Mouse (Mus musculus): ENCODE measurements at regions not wholly inside any gene's neighbourhood (a gene's known extent, or its start where the extent isn't known, plus 50 kb on each side); places are given as distances from the start of the nearest gene placed in this dataset.
"Not testable (repeated sequence)": the region's sequence is repeated elsewhere in the genome, so short reads cannot be mapped to it uniquely, and the experiment has no call there.

DNA sequence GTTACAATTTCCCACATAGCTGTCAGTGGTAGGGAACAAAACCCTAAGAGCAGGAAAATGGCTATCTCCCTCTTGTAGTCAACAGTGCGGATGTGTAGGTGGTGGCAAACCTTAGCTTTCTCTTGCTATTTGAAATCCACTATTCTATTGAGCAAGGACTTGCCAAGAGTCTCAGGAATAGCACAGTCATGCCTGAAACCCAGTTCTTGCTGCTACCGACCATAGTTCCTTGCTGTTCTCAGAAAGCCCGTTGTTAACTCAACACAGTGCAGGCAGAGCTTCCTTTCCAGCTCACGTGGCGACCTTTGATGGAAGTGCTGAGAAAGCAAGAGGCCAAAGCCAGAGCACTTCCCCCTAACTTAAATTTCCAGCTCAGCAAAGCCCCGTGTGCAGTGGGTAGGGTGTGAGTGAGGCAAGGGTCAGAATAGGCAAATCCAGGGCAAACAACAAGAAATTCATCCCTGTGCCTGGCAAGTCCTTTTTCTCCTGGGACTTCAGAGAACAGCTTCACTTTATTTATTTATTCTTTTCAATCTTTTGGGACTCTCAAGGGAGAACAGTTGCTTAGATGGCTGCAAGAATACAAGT, 131.9 kb downstream of the Snx18 start:
- intact Hi-C loops (cut with DNase I) = no loop called here
- no peak for DNase-seq

DNA sequence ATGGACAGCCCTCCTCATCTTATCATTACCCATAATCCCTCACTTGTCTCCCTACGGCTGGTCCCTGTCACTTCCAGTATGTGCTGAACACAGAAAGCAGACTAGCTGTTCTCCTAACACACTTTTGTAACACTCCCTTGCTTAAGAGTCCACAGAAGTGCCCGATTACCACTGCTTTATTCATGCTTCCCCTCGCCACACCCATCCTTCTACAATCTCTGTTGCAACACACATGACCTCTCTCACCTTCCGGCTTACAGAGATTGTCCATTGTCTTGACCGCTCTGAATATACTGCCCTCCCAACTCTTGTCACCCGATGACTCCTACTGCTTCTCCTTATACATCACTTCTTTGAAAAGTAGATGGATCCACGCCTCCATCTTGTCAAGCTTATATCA, 132.9 kb downstream of the Snx18 start:
- intact Hi-C loops (cut with DNase I) = no loop called here
- no peak for DNase-seq

DNA sequence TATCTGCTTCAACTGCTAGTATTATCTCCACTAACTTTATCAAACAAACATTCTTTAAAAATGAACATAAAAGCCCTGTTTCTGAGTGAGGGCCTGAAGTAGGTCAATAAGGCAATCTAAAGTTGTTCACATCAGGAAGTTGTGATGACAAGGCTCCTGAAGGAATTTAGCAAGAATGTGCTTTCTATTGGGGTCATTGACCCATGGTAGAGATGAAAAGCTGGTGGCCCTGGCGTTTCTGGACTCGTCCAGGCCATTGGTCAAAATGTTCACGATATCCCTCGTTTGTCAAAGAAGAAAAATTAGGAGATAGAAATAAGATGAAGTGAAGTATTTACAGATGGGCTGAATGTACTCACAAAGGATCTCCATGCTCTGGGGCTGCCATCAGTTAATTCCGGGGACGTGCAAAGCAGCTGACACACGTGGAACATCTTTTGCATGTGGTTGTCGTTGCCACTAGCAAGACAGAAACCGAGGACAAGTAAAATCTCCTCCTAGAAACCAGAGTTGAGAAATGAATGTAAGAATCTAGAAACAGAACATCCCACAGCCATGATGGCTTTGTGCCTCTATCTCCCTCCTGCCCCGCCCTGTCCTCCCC, 134.1 kb downstream of the Snx18 start:
- no peak for DNase-seq
- intact Hi-C loops (cut with DNase I) = no loop called here

DNA sequence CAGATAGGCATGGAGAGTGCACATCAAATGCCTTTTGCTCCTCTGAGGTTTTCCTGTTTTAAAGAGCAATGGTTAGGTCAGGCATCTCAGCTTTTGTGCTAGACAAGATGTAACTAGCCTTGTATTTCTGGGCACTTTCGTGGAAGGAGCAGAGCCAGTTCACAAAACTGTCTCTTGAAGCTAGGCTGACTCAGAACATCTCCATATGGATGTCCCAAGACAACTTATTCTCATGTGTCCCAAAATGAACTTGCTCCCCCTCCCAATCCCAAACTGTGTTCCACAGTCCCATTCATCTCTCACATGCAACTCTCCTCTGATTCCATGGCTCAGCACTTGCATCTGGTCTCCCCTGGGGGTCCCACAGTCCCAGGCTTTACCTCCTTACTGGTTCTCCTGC, 135.5 kb downstream of the Snx18 start:
- DNase-seq = no peak
- intact Hi-C loops (cut with DNase I) = no loop called here

DNA sequence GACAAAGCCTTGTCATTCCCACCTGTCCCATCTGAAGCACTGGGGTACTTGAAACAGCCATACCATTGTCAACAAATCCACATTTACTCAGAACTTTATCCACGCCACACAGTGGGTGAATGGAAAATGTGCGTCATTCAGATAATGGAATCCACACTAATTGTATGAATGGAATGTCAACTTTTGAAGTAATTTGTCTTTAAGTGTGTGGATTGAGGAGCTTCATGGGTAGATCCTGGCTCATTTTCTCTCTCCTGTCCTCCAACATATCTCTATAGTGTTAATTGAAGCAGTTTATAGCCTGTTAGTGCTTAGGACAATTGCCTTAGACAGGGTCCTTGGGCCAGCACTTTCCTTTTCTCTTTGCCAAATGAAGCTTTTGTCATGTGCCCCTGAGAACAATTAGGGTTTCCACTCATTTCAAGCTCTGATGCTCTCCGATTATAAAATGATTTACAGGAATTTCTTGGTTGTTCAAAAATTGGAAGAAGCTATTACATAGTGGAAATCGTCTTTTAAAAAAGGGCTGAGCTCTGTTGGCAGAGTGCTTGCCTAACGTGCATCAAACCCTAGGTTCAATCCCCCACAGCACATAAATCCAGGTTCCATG, 140.4 kb downstream of the Snx18 start:
- DNase-seq = no peak
- intact Hi-C loops (cut with DNase I) = no loop called here

DNA sequence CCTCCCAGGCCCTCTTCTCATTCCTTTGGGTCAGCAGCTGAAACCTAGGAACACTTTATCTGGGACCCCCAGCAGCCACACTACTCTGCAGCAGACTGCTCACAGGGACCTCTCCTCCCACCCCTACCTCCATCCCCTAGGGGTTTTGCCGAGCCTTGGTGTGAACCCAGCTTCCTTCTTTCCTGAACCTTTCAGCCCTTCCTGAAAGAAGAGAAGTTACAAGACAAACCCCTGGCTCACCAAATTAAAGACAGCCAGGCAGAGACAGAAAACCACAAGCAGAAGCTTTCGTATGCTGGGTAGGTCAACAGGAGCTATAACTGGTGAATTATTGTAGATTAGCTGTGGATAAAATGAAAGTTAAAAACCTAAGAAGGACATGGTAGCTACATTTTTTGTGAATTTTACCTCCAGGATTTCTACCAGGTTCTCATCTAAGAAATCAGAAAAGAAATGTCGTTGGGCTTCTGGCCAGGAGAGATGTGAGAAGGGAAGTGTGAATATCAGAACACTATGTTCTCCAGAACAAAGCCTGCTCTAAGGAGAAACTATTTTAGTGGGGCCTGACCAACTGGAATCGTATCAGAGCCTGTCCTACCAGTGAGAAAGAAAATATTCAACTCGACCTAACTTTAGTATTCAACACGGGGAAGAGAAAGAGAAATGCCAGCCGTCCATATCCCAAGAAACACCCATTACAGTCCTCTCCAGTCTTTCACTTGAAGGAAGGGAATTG, 147.4 kb downstream of the Snx18 start:
- no peak for DNase-seq
- intact Hi-C loops (cut with DNase I) = no loop called here

DNA sequence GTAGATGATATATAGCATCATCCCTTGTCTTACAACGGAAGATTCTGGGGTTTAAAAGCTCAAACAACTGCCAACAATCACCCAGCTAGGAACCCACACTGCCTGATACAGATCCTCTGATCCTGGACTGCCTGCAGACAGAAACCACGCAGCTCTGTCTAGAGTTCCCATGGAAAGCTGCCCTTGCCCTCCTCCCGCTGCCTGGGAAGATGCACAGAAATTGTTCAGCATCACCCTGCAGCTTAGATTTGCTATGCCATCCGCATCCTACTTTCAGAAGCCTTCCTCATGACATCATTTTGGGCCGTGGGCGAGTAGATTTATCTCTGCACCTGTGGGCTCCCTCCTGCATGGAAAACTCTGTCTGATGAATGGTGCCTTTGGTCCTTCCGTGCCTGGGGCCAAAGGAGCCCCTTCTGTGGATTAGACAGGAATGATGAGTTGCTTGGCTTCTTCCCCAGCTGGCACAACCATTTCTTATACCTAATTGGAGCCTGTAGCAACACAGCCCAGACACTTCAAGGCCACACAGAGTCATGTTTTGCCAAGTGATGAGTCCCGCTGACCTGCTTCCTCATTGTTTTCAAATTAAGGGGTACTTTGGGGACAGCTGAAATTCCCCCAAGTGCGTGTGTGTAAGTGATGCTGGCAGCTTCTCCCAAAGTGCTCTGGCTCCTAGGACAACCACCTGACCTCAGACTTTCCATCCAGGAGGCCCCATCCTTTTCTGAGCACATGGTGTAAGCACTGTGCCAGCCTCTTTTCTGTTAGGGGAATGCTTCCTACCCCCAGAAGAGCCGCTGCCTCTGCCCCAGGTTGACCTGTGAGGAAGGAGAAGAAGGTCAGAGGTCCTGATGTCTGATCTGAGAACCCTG, 153.9 kb downstream of the Snx18 start:
- intact Hi-C loops (cut with DNase I) = no loop called here
- DNase-seq = no peak

DNA sequence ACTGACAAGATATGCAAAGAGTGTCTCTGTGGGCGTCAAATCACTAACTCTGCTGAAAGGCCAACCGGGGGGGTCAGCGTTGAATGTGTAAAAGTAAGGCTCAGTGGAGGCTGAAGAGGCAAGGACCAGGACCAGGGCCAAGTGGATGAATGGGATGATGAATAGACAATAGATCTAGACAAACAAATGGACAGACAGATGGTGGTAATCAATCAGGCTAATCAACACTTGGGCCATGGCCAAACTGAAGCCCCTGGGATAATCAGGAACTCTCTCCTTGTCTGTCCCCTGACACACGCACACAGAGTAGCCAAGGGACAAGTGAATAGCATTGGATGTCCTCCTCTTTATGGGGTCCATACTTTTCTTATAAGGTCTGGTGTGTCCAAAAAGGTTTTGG, 154.9 kb downstream of the Snx18 start:
- no peak for DNase-seq
- intact Hi-C loops (cut with DNase I) = no loop called here

DNA sequence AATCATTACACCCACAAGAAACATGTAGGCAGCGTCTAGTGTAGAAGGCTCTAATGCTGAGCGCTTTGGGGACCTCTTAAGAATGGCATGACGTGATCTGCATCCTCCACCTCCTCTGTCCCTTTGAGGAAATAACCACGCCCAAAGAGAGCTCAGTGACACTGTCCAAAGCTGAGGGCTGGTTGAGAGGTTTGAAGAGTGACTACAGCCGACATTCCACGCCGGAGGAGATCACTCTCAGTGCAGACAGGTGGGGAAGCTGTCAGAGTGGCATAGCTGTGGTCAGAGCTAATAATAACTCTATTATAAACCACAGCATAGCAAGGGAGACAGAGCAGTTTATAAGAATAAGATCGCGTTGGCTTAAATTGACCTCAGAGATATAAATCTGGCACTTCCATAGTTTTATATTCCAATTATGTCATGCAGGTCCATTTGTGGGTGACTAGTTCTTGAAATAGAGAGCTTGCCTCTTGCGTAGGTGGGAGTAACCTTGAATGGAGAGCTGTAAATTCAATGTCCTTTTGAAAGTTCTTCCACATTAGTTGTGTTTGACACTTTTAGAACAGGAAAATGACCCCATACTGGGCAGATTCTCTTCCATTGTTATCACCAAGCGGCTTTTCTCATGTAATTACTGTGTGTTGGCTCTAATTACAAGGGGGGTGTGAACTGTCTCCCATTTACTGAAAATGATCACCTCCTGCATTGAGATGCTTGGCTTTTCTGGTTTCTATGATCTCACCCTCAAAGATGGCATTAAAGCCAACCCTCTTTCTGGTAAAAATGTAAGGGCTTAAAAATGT, 161.7 kb downstream of the BC067074 start:
- intact Hi-C loops (cut with DNase I) = no loop called here
- DNase-seq = no peak

DNA sequence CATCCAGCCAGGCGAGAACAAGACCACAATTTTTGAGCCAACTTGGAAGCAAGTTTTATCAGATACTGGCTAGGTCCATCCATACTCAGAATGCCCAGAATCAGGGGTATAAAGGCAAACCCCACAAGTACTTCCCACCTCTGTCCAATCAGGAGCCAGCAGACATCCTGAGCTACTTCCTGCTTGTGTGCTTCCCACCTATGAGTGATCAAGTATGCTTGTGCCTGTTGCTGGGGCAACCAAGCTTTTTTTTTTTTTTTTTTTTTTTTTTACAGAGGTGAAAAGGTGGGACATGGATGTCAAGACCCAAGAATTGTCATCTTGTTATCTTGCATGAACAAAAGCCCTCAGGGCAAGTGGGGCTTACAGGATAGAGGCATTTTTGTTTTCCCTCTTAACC, 155.4 kb downstream of the BC067074 start:
- intact Hi-C loops (cut with DNase I) = no loop called here
- DNase-seq = no peak

DNA sequence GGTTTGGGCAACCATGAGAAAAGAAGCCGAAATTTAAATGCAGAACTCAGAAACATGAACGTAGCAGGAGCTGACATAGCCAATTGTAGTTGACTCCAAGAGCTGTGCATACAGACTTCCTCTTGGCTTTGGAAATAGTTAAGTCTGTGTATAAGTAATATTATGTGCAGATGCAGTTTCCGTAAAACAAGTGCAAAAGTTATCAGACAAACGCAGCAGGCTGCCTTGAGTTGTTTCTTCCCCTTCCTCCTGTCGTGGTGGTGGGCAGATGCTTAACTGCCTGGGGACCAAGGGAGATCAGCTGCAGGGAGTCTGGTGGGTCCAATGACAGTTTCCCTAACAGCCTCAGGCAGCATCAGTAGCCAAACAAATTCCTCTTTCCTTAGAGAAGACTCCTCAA, 153.3 kb downstream of the BC067074 start:
- intact Hi-C loops (cut with DNase I) = no loop called here
- DNase-seq = no peak

DNA sequence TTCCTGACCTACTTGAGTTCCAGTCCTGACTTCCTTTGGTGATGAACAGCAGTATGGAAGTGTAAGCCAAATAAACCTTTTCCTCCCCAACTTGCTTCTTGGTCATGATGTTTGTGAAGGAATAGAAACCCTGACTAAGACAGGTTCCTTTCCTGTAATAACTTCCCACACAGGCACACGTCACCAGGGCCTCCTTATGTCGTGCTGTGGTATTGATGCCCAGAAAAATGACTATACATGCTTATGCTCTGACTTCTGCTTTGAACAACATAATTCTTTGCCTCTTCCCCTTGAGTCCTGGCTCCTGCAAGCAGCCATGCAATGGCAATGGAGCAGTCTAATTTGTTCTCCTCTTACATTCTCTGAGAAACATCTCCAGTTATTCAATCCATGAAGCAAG, 151.5 kb downstream of the BC067074 start:
- DNase-seq; intact Hi-C loops (cut with DNase I): not testable (repeated sequence)

DNA sequence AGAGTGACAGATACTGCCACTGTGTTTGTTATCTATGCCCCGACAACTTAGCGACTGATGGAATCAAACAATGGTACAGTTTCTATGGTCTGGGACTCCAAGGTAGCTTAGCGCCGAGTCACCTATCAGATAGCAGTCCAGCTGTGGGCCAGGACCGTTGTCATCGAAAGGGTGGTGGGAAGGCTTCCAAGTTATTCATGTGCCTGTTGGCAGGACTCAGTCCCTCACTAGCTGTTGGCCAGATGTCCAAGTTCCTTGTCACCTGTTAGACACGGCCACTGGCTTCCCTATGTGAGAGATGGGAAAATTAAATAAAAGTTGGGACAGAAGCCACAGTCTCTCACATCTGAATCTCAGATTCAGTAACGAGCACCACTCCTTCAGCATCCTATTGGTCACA, 150.1 kb downstream of the BC067074 start:
- DNase-seq = no peak
- intact Hi-C loops (cut with DNase I) = no loop called here

DNA sequence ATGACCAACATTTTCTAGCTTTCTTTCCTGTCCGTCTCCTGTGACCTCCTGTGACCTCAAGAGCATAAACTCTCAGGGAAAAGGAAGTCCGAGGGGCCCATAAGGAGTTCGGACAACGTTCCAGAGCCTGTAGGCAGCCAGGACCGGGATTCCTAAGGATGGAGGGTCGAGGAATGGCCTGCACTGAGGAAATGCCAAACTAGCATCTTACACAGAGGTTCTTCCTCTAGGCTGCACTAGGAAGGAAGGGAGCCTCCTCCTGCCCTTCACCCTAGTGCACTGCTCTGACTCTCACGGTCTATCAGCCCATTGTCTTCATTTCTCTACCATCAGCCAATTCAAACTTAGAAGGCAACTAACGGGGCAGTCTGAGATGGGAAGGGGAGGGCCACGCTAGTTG, 149.2 kb downstream of the BC067074 start:
- intact Hi-C loops (cut with DNase I) = no loop called here
- DNase-seq = no peak

DNA sequence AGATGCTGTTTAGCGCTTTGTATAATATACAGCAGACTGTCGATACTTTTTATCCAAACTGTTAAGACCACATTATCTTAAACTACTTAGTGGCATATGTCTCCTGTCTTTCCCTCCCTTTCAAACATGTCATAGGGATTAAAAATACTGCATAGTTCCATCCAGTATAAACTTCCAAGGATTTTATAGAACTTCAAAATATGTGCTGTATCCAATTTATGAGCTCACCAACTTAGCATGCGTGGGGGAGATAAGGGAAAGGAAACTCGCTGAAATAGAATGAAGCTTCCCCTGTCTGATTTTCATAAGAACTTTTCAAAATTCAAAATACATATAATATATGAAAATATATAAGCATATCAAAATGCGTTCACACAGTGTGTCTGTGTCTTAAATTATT, 147.2 kb downstream of the BC067074 start:
- intact Hi-C loops (cut with DNase I) = no loop called here
- no peak for DNase-seq

DNA sequence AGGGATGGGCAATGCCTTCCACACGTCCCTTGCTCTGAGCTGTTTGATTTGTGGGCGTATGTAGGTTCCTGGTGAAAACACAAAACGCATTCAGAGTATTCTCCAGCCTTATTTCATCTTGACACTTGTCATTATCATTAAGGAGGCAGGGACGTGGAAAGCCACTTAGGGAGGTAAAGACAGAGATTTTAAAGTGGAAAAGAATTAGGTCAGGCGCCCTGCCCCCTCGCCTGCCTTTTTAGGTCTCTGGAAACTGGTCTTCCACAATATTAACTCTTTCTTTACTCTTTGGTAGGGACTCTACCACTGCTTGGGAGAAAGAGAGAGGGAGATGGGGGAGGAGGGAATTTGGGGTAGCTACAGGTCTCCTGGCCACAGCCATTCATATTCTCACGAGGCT, 146.6 kb downstream of the BC067074 start:
- intact Hi-C loops (cut with DNase I) = no loop called here
- no peak for DNase-seq

DNA sequence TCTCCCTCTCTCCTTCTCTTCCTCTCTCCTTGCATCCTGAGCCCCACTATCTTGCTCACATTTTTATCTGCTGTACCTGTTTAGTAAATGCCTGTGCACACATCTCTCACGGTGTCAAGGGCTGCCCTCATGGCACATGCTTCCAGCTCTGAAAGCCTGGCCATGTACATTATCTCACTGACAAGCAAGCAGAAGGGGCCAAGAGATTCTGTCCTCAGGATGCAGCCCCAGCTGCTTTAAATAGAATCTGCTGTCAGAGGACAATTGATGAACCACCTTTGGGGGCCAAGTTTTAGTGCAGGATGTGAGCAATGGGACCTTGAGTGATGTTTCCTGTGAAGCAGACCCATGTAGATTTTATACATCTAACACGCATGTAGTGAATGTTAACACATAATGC, 145.9 kb downstream of the BC067074 start:
- intact Hi-C loops (cut with DNase I) = no loop called here
- no peak for DNase-seq

DNA sequence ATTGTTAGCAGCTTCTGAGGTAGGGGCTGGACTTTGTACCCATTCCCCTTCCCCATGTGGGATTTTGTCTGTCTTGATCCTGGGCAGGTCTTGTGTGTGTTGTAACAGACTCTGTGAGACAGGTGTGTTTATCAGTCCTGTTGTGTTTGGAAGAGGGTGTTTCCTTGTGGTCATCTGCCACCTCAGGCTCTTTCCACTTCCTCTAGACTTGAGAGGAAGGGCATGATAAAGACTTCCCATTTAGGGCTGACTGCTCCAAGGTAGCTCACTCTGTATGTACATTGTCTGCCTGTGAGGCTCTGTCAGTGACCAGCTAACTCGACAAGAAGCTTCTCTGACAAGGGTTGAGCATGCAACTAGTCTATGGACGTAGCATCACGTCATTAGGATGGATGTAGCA, 143.3 kb downstream of the BC067074 start:
- no peak for DNase-seq
- intact Hi-C loops (cut with DNase I) = no loop called here

DNA sequence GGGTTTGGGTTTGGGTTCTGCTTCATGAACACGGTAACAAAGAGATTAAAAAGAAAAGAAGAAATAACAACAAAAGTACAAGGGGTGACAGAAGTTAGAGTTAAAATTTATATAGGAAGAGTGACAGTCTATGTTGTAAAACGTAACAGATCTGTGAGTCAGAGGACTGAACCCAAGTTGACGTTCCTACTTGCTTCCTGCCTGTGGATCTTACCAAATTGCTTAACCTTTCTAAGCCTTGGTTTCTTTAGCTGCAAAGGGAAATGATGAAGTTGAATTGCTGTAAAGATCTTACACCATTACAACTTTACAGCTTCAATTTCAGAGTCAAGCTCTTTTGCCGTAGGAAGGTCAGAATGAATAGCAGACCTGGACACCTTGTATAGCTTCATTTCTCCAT, 142.2 kb downstream of the BC067074 start:
- intact Hi-C loops (cut with DNase I) = no loop called here
- DNase-seq = no peak

DNA sequence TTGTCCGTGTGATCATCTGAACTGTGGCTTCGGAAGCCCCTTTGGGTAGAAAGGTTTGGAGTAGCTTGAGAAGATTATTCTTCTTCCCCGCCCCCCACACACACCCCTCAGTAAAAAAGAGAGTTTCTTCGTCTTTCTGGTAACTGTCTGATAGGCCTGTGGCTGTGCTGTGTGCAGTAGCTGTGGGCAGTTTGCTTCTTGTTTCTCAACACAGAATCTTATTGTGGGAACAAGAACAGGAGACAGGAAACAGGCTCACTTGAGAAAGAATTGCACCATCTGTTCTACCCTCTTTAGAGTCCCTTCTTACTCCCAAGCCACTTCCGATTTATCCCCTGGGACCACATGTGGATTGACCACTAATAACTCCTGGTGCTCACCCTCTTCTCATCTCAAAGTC, 140.5 kb downstream of the BC067074 start:
- intact Hi-C loops (cut with DNase I) = no loop called here
- no peak for DNase-seq
